Mouse (Mus musculus) spleen, adult 2 months (tissue): Measurements from ENCODE around the gene Prelp.

Experiments
- CTCF ChIP-seq: fragments of 200-500 bp; IDR thresholded peaks from 2 replicates; pipeline ENCODE4 v1.5.1; 2011; ENCODE audit warnings: mild to moderate bottlenecking, inconsistent platforms; ENCODE audit not compliant: insufficient read depth, insufficient read length, insufficient replicate concordance; ENCODE audit errors: extremely low read depth
- POLR2A ChIP-seq: fragments of 200-500 bp; IDR thresholded peaks from 2 replicates; pipeline ENCODE4 v1.6.1; 2011; ENCODE audit warnings: low read depth, low read length, inconsistent platforms

DNA sequence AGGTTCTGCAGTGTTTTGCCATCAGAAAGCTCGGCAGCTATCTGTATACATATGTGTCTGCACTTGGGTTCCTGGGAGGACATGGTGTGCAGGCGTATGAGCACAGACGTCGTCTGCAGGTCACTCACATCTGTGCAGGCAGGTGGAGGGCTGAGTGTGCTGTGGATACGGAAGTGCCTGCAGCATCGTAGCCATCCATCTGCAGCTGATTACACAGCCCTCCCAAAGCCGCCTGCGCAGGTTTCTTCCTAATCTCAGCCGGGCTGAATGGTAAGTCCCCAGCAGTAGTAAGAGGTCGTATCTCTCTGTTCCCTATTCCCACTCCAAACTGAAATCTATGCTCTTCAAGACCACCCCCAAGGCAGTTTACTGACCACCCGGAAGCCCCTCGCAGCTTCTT, 14.8 kb downstream of the Prelp start:
- TF ChIP-seq CTCF (no peak), POLR2A (no peak)
